9 mouse cellular contexts compared by ENCODE assay signal in the genomic region with DNA sequence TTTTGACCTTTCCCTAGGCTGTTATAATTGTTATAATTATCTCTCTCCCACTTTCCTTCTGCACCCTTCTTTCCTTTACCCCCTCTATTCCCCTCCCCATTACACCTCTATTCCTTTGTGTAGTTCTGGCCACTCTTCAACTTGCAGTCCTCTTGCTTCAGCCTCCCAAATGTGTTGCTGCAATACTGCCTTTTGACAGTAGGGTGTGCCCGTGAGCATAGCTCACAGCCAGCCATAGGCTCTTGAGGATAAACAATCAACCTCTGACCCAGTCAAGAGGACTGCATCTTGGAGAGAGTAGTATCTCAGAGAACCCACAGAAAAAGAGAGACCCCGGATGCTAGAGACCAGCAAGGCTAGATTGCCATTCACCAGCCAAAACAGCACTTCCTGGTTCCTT.
DNase-seq lines count a peak whose midpoint lies in the region; ATAC-seq lines count a peak whose summit lies in the region.
"Had no signal": no experiment of that assay in that cellular context is flagged by ENCODE, and none has a peak within 500 bp of the region (broad histone marks: within the 10 kb centered on the region; RNA-seq: fewer than 3 reads in every experiment).

No protein-coding gene starts in this region.

- H3K27me3 ChIP-seq in intestine, embryonic 14.5 days (replicated peaks; ENCODE audit: control insufficient read depth, insufficient read depth, low read length): no peaks in the 10 kb centered on the region; the same call in none of the 2 replicates
- H3K27me3 ChIP-seq in intestine, embryonic 16.5 days (replicated peaks; ENCODE audit: control insufficient read depth, insufficient read depth, low read length): no peaks in the 10 kb centered on the region; the same call in 1 of the 2 replicates
- no peaks in the 10 kb centered on the region for H3K27me3 ChIP-seq in forebrain, embryonic 13.5 days

- ATAC-seq in intestine, embryonic 14.5 days (replicated peaks; ENCODE audit: low FRiP score, low TSS enrichment, low read depth): no peak
- ATAC-seq in intestine, embryonic 16.5 days: no peak
- no peak for ATAC-seq in forebrain, embryonic 13.5 days

- H3K9me3 ChIP-seq in intestine, embryonic 14.5 days (ENCODE audit: control insufficient read depth, low read length): no peaks in the 10 kb centered on the region
- H3K9me3 ChIP-seq in intestine, embryonic 16.5 days (ENCODE audit: control insufficient read depth, low read length): no peaks in the 10 kb centered on the region
- H3K9me3 ChIP-seq in forebrain, embryonic 13.5 days (replicated peaks): no peaks in the 10 kb centered on the region

- no peak overlapping the region for H3K9ac ChIP-seq in intestine, embryonic 14.5 days (ENCODE audit: low read length)
- no peak overlapping the region for H3K9ac ChIP-seq in intestine, embryonic 16.5 days (ENCODE audit: low read depth, low read length)
- no peak overlapping the region for H3K9ac ChIP-seq in forebrain, embryonic 13.5 days

- WGBS in intestine, embryonic 14.5 days: 38% methylated on average over 2 of the region's 2 CpGs
- WGBS in intestine, embryonic 16.5 days: 36% methylated on average over 2 of the region's 2 CpGs
- WGBS in forebrain, embryonic 13.5 days: 46% methylated on average over 2 of the region's 2 CpGs

- H3K4me3 ChIP-seq in intestine, embryonic 14.5 days (ENCODE audit: low read depth, low read length): no peak overlapping the region
- H3K4me3 ChIP-seq in intestine, embryonic 16.5 days (ENCODE audit: low read length): no peak overlapping the region
- no peak overlapping the region for H3K4me3 ChIP-seq in forebrain, embryonic 13.5 days
- H3K4me3 ChIP-seq: myocyte had no signal

- H3K4me2 ChIP-seq in intestine, embryonic 14.5 days (ENCODE audit: low read length): no peak overlapping the region
- no peak overlapping the region for H3K4me2 ChIP-seq in intestine, embryonic 16.5 days (ENCODE audit: low read depth, low read length)
- no peak overlapping the region for H3K4me2 ChIP-seq in forebrain, embryonic 13.5 days

- H3K4me1 ChIP-seq in intestine, embryonic 14.5 days (replicated peaks; ENCODE audit: control insufficient read depth, insufficient read depth, low read length): no peaks in the 10 kb centered on the region
- H3K4me1 ChIP-seq in intestine, embryonic 16.5 days (ENCODE audit: control insufficient read depth, insufficient read depth, low read length): no peaks in the 10 kb centered on the region
- peaks cover 12% of the 10 kb centered on the region; the same call in 1 of the 2 replicates for H3K4me1 ChIP-seq in forebrain, embryonic 13.5 days

- no peak overlapping the region for H3K27ac ChIP-seq in intestine, embryonic 14.5 days (ENCODE audit: low read depth)
- no peak overlapping the region for H3K27ac ChIP-seq in intestine, embryonic 16.5 days (ENCODE audit: low read length)
- H3K27ac ChIP-seq in forebrain, embryonic 13.5 days: no peak overlapping the region

- H3K36me3 ChIP-seq in intestine, embryonic 14.5 days (ENCODE audit: control insufficient read depth, insufficient read depth, low read length): no peaks in the 10 kb centered on the region
- no peaks in the 10 kb centered on the region for H3K36me3 ChIP-seq in intestine, embryonic 16.5 days (ENCODE audit: control insufficient read depth, insufficient read depth, low read length)
- no peaks in the 10 kb centered on the region for H3K36me3 ChIP-seq in forebrain, embryonic 13.5 days (ENCODE audit: poor library complexity, severe bottlenecking)

- intact Hi-C loops in left cerebral cortex, postnatal 36 days (cut with DNase I): no loop called here

- peak; percentile 57 for DNase-seq in intestine, embryonic 14.5 days (ENCODE audit: low spot score)
- DNase-seq in A20 (ENCODE audit: low read depth, low spot score): peak; percentile 44
- peak; percentile 60 for DNase-seq in R1 (ENCODE audit: low read depth, low spot score)
- peak; percentile 11 for DNase-seq in kidney, postnatal 14 days
- no peak for DNase-seq in ovary, postnatal 14 days (ENCODE audit: low spot score)
- DNase-seq in left cerebral cortex, postnatal 36 days (ENCODE audit: low spot score in 2 of 2): no peak

Comparison
In these comparisons a context has a peak if more than half of its experiments do, and no peak if none do; other contexts are left out.
1. DNase-seq: peak in intestine, embryonic 14.5 days (single experiment), A20 (single experiment), R1 (single experiment) and kidney, postnatal 14 days (single experiment); none in ovary, postnatal 14 days (single experiment) and left cerebral cortex, postnatal 36 days (0 of 2).